Mouse (Mus musculus) heart, postnatal 0 days (tissue): ENCODE data around the gene 1700019A02Rik.

Experiments used
- CTCF ChIP-seq: IDR thresholded peaks from 2 replicates; pipeline ENCODE4 v1.5.1; 2016; ENCODE audit warnings: antibody characterized with exemption, control low read depth, low read depth
- EP300 ChIP-seq: IDR thresholded peaks from 2 replicates; pipeline ENCODE4 v1.6.1; 2016; ENCODE audit warnings: antibody characterized with exemption, low read depth

DNA sequence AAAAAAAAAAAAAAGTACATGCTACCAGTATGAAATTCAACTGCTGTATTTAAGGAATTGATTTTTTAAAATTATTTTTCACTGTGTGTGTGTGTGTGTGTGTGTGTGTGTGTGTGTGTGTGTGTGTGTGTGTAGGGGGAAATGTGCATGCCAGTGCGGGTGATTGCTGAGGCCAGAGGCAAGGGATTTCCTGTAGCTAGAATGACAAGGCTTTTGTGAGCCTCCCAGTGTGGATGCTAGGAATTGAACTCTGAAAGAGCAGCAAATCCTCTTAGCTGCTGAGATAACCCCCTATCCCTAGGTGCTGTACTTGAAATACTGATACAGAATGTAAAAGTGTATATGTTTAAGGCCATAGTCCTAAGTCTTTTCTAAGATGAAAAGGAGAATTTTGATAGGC is 38.6 kb upstream of the 1700019A02Rik start:
- no peak for TF ChIP-seq CTCF
- TF ChIP-seq EP300, result no peak
